Mouse (Mus musculus) heart, embryonic 12.5 days (tissue): Measurements from ENCODE around the gene Cdiptos. TPM values are rescaled to one million over a fixed set of nuclear protein-coding genes. Genes with fewer than 3 reads are reported as not detected.

Experiments
- ATAC-seq: fragments of 200-750 bp; cut with Nextera tagmentation; 2 replicates; pipeline ENCODE4 v1.8.0; 2017; ENCODE audit warnings: moderate TSS enrichment, moderate library complexity; ENCODE audit not compliant: insufficient number of reproducible peaks, low FRiP score
- H3K27ac ChIP-seq: fragments of 300-500 bp; sonication (generic); 2 replicates; pipeline ENCODE4 v1.5.1; 2016; ENCODE audit warnings: mild to moderate bottlenecking, moderate library complexity; ENCODE audit not compliant: poor library complexity, severe bottlenecking
- H3K27me3 ChIP-seq: fragments of 300-500 bp; sonication (generic); replicated peaks from 2 replicates; pipeline ENCODE4 v1.6.1; 2016; ENCODE audit warnings: mild to moderate bottlenecking, moderate library complexity
- H3K36me3 ChIP-seq: fragments of 300-500 bp; sonication (generic); 2 replicates; pipeline ENCODE4 v1.6.1; 2016; ENCODE audit warnings: mild to moderate bottlenecking, moderate library complexity
- H3K4me1 ChIP-seq: fragments of 300-500 bp; sonication (generic); replicated peaks from 2 replicates; pipeline ENCODE4 v1.6.1; 2016; ENCODE audit warnings: mild to moderate bottlenecking
- H3K4me2 ChIP-seq: fragments of 300-500 bp; sonication (generic); 2 replicates; pipeline ENCODE4 v1.6.1; 2016; ENCODE audit warnings: mild to moderate bottlenecking, moderate library complexity
- H3K4me3 ChIP-seq: fragments of 300-500 bp; sonication (generic); 2 replicates; pipeline ENCODE4 v1.5.1; 2016; ENCODE audit warnings: mild to moderate bottlenecking
- H3K9ac ChIP-seq: fragments of 300-500 bp; sonication (generic); 2 replicates; pipeline ENCODE4 v1.6.1; 2016; ENCODE audit warnings: mild to moderate bottlenecking, moderate library complexity
- H3K9me3 ChIP-seq: fragments of 300-500 bp; sonication (generic); replicated peaks from 2 replicates; pipeline ENCODE4 v1.6.1; 2016; ENCODE audit warnings: mild to moderate bottlenecking, moderate library complexity
- WGBS: fragments of 180-500 bp; shearing (Covaris S2); methylation state at CpG from one replicate; pipeline ENCODE4 v1.1.7; 2016; 5-methylcytosine and 5-hydroxymethylcytosine counted together
- polyA plus RNA-seq: library from polyadenylated mRNA; unstranded; fragments of >200 nt; fragmentation: Nextera tagmentation; extraction: Ambion mirVana; gene quantifications from 2 replicates; pipeline ENCODE4 v1.2.1, GENCODE M21; 2016

Gene Cdiptos
- polyA plus RNA-seq, 1 experiment from 2014 or later: 0.70 TPM

DNA sequence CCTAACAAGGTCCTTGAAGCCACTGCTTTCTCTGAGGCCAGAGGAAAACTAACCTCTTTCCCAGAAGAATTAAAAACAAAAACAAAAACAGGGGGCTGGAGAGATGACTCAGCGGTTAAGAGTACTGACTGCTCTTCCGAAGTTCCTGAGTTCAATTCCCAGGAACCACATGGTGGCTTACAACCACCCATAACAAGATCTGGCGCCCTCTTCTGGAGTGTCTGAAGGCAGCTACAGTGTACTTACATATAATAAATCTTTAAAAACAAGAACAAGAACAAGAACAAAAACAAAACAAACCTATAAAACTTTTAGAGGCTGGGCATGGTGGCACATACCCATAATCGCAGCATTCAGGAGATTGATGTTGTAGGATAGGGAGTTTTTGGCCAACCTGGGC is 20.6 kb upstream of the Cdiptos start:
- Histone ChIP-seq H3K9ac (no peak overlapping the region), H3K4me3 (no peak overlapping the region), H3K4me2 (no peak overlapping the region), H3K27me3 (no peaks in the 10 kb centered on the region), H3K27ac (no peak overlapping the region), H3K36me3 (peaks cover 12% of the 10 kb centered on the region), H3K4me1 (no peaks in the 10 kb centered on the region), H3K9me3 (0 out of 2 replicates have a peak, but pooled peaks cover 4% of the 10 kb centered on the region)
- no peak for ATAC-seq
- WGBS: 77% methylated on average over 4 of the region's 4 CpGs

DNA sequence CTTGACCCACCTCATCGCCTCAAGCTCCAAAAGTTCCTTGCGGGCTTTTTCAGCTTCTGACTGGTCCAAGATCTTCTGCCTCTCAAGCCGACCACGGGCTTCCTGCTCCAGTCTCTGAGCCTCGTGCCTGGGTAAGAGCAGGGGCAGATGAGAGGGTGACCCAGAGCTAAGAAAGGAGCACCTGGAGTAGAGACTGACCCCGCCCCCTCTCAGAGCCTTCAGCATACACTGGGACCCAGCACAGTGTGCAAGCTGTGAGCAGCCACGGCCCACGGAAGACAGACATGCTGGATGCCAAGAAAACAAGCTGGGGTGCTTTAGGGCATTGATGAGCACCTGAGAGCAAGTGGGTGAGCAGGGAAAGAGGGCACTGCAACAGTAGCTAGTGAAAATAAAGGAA is 12.9 kb upstream of the Cdiptos start:
- H3K36me3 ChIP-seq: no peaks in the 10 kb centered on the region
- H3K27me3 ChIP-seq: 0 out of 2 replicates have a peak, but pooled peaks cover 4% of the 10 kb centered on the region
- no peak overlapping the region for H3K27ac ChIP-seq
- ATAC-seq: no peak
- H3K4me3 ChIP-seq: no peak overlapping the region
- no peaks in the 10 kb centered on the region for H3K9me3 ChIP-seq
- 70% methylated on average over 8 of the region's 8 CpGs for WGBS
- no peak overlapping the region for H3K4me2 ChIP-seq
- H3K9ac ChIP-seq: no peak overlapping the region
- H3K4me1 ChIP-seq: no peaks in the 10 kb centered on the region

DNA sequence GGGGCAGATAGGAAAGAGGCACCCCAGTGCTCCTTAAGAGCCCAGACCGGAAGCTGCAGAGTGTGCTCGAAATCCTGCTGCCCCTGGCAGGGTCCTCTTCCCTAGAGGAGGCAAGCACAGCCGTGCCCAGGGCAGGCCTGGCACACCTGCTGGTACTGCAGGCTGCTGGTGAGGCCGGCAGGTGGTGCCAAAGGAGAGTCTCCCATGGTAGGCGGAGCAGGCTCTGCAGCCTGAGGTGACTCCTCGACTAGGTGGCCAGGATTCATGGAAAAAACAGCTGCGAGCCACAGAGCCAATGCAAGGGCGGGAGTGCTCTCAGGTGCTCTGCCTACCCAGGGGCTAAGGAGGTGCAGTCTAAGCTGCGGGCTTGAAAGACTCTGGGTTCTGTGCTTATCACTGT is 10.4 kb upstream of the Cdiptos start:
- no peak overlapping the region for H3K27ac ChIP-seq
- no peak; the same call in 1 of the 2 replicates for ATAC-seq
- no peaks in the 10 kb centered on the region for H3K9me3 ChIP-seq
- H3K4me3 ChIP-seq: no peak overlapping the region
- H3K4me2 ChIP-seq: no peak overlapping the region
- 0 out of 2 replicates have a peak, but pooled peaks cover 4% of the 10 kb centered on the region for H3K27me3 ChIP-seq
- H3K4me1 ChIP-seq: no peaks in the 10 kb centered on the region
- H3K9ac ChIP-seq: no peak overlapping the region
- 42% methylated on average over 9 of the region's 9 CpGs for WGBS
- peaks cover 2% of the 10 kb centered on the region; the same call in 1 of the 2 replicates for H3K36me3 ChIP-seq

DNA sequence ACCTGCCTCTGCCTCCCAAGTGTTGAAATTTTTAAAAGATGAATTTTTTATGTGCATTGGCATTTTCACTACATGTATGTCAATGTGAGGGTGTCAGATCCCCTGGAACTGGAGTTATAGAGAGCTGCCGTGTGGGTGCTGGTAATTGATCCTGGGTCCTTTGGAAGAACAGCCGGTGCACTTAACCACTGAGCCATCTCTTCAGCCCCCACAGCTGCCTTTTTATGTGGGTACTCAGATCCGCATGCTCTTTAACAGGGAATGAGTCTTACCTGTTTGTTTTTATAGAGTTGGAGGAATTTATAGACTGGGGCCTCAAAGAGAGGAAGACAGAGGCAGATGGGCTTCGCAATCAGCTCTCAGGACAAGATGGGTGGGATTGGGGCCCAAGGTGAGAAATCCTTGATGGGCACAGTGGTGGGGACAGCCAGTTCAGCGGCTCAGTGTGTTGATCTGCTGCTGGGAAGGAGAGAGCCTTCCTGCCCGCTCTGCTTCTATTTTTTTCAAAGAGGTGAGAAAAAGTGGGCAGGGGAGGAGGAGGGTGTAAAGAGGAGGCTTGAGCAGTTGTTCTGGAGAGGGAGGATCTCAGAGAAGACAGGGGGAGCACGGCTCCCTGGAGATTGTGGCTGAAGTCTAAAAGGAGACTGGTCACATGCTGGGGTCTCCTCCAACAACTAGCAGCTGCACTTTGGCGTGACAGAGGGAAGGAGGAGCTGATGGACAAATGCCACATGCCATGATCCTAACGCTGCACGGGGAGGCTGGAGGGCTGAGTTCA is 9.0 kb upstream of the Cdiptos start:
- no peak for ATAC-seq
- Histone ChIP-seq H3K27me3 (0 out of 2 replicates have a peak, but pooled peaks cover 4% of the 10 kb centered on the region), H3K27ac (no peak overlapping the region), H3K9me3 (no peaks in the 10 kb centered on the region), H3K36me3 (peaks cover 15% of the 10 kb centered on the region), H3K9ac (no peak overlapping the region), H3K4me1 (no peaks in the 10 kb centered on the region), H3K4me3 (no peak overlapping the region), H3K4me2 (no peak overlapping the region)
- WGBS: 36% methylated on average over 10 of the region's 10 CpGs

DNA sequence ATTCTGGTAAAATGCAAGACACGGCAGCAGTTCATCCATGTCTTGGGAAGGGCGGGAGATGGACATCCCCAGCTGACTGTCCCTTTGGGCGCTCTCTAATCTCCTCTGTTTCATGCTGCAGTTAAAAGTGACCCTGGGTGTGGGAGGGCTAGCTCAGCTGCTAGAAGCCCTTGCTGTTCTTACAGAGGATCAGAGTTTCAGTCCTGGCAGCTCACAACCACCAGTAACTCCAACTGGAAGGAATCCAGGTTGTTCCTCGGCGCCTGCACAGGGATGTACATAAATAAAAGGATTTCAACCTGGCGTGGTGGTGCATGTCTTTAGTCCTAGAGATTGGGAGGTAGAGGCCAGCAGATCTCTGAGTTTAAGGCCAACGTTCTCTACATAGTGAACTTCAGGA is 7.2 kb upstream of the Cdiptos start:
- no peaks in the 10 kb centered on the region for H3K9me3 ChIP-seq

DNA sequence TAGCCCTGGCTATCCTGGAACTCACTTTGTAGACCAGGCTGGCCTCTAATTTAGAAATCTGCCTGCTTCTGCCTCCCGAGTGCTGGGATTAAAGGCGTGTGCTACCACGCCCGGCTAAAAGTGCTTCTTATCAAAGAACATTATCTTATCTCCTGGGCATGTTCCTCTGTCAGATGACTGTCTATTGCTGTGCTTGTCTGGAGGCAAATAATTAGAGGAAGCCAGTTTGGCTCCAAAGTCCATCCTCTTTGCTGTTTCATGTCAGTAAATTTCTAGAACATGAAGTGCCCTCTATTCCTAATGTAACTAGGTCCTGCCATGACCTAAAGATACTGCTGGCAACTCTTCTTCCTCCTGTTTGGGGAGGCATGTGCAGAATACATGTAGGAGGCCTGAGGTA is 6.2 kb upstream of the Cdiptos start:
- H3K27ac ChIP-seq: no peak overlapping the region
- WGBS: 71% methylated on average over 4 of the region's 4 CpGs
- H3K9ac ChIP-seq: no peak overlapping the region
- H3K4me1 ChIP-seq: peaks cover 3% of the 10 kb centered on the region
- H3K27me3 ChIP-seq: 0 out of 2 replicates have a peak, but pooled peaks cover under 1% of the 10 kb centered on the region
- no peak for ATAC-seq
- H3K4me3 ChIP-seq: no peak overlapping the region
- no peaks in the 10 kb centered on the region for H3K9me3 ChIP-seq
- H3K4me2 ChIP-seq: no peak overlapping the region
- peaks cover 35% of the 10 kb centered on the region for H3K36me3 ChIP-seq

More for the DNA sequence above, 7.2 kb upstream of the Cdiptos start:
- Histone ChIP-seq H3K4me1 (no peaks in the 10 kb centered on the region), H3K4me3 (no peak overlapping the region), H3K27me3 (0 out of 2 replicates have a peak, but pooled peaks cover 4% of the 10 kb centered on the region), H3K4me2 (no peak overlapping the region), H3K36me3 (peaks cover 32% of the 10 kb centered on the region), H3K27ac (no peak overlapping the region), H3K9ac (no peak overlapping the region)
- no peak for ATAC-seq
- WGBS: 80% methylated on average over 7 of the region's 7 CpGs

DNA sequence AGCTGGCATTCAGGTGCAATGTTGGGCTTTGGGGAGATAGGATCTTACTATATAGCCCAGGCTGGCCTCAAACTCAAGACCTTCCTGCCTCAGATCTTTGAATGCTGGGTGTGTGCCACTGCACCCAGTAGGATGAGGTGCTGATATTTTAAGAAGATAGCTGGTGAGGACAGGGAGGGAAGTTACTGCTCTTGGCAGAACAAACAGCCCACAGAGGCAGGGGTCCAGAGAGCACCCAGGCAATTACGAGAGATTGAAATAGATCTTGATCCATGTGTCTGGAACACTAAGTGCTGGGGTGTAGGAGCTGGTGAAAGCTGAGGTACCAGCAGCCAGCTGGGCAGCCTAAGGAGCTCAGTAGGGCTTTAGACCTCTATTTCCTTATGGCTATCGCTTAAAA is 5.7 kb upstream of the Cdiptos start:
- H3K27ac ChIP-seq: no peak overlapping the region
- H3K4me2 ChIP-seq: no peak overlapping the region
- H3K36me3 ChIP-seq: peaks cover 35% of the 10 kb centered on the region
- no peak for ATAC-seq
- 73% methylated on average over 2 of the region's 2 CpGs for WGBS
- H3K4me3 ChIP-seq: no peak overlapping the region
- peaks cover 6% of the 10 kb centered on the region for H3K4me1 ChIP-seq
- no peaks in the 10 kb centered on the region for H3K9me3 ChIP-seq
- no peak overlapping the region for H3K9ac ChIP-seq
- H3K27me3 ChIP-seq: no peaks in the 10 kb centered on the region

DNA sequence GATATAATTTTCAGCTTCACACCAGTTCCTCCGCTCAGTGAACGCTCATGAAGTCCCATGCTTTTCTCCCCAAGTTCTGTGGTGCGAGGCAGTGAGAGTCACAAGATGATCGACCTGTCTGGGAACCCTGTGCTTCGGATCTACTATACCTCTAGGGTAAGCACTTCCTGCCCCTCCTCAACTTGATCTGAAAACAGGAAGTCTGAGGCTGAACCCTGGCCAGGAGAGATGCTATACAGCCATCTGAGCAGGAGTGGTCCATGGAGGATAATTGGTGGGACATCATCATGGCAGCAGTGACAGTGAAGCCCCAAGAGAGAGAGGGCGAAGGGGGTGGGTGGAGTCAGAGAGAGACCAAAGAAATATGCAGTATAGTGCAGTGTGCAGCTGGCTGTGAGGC is 2.9 kb upstream of the Cdiptos start:
- H3K4me2 ChIP-seq: no peak overlapping the region
- no peak overlapping the region for H3K9ac ChIP-seq
- no peak for ATAC-seq
- H3K4me3 ChIP-seq: no peak overlapping the region
- peaks cover 35% of the 10 kb centered on the region for H3K36me3 ChIP-seq
- no peak overlapping the region for H3K27ac ChIP-seq
- H3K4me1 ChIP-seq: peaks cover 10% of the 10 kb centered on the region
- 90% methylated on average over 6 of the region's 6 CpGs for WGBS
- no peaks in the 10 kb centered on the region for H3K27me3 ChIP-seq
- no peaks in the 10 kb centered on the region for H3K9me3 ChIP-seq

DNA sequence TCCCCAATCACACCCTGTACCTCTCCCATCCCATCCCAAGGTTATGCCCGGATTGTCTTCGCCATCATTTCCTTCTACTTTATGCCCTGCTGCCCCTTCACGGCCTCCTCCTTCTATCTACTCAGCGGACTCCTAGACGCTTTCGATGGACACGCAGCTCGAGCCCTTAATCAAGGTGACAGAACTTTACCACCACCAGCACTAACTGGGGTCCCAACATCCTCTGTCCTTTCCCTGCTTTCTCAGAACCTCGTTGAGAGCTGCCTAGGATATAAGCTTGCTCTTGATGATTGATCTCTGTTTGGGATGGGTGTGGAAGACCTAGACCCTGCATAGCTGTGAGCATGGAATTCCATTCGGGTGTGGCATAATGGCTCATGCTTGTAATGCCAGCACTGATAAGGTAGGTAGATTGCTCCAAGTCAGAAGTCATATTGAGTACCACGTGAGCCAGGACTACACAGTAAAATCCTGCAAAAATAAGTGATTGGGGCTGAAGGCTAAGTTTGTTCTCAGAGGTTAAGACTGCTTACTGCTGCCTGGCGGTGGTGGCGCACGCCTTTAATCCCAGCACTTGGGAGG is 1.1 kb upstream of the Cdiptos start:
- Histone ChIP-seq H3K4me1 (peaks cover 10% of the 10 kb centered on the region), H3K36me3 (peaks cover 35% of the 10 kb centered on the region), H3K27ac (peak overlapping the region; percentile 86), H3K4me3 (peak overlapping the region; percentile 85), H3K4me2 (peak overlapping the region; percentile 83), H3K9me3 (no peaks in the 10 kb centered on the region), H3K9ac (peak overlapping the region; percentile 93), H3K27me3 (no peaks in the 10 kb centered on the region)
- no peak for ATAC-seq
- 22% methylated on average over 14 of the region's 14 CpGs for WGBS

DNA sequence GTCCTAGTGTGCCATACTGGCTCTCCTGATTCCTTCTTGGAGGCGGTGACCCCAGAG is 177 bp downstream of the Cdiptos start, which contains the start of gene Cdipt:
Gene Cdipt, plus strand, starts transcription at position 22 of the 57 bp plus-strand sequence.
- Histone ChIP-seq H3K9me3 (no peaks in the 10 kb centered on the region), H3K4me2 (peak within 1 kb of the TSS; percentile 83), H3K27me3 (no peaks in the 10 kb centered on the region), H3K36me3 (peaks cover 28% of the 10 kb centered on the region), H3K27ac (peak within 1 kb of the TSS; percentile 86), H3K4me1 (peaks cover 10% of the 10 kb centered on the region), H3K4me3 (peak within 1 kb of the TSS; percentile 85), H3K9ac (peak within 1 kb of the TSS; percentile 93)
- 0% methylated on average over 1 of the region's 1 CpGs for WGBS
- ATAC-seq: no peak

DNA sequence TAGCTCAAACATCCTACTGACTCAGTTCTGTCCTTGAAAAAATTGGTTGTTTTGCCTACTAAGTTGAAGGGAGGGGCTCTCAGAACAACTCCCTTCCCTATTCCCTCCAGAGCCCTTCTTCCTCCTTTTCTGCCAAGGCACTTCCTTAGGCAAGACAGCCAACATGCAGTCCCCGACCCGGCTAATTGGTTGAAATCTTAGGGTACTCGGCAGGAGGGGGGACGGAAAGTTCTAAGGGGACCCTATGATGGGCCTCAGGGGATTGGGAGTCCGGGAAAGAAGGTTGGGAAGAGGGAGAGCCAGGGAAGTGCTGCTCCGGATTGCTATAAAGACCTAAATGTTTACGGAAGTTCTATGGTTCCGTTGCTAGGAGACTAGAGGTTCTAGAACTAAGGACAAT is 405 bp downstream of the Cdiptos start:
- 12% methylated on average over 8 of the region's 8 CpGs for WGBS
- Histone ChIP-seq H3K27ac (no peak overlapping the region), H3K9me3 (no peaks in the 10 kb centered on the region), H3K4me3 (peak overlapping the region; percentile 85), H3K4me1 (peaks cover 10% of the 10 kb centered on the region), H3K36me3 (peaks cover 27% of the 10 kb centered on the region), H3K4me2 (peak overlapping the region; percentile 83), H3K27me3 (no peaks in the 10 kb centered on the region), H3K9ac (peak overlapping the region; percentile 44; the same call in 1 of the 2 replicates)
- ATAC-seq: no peak

DNA sequence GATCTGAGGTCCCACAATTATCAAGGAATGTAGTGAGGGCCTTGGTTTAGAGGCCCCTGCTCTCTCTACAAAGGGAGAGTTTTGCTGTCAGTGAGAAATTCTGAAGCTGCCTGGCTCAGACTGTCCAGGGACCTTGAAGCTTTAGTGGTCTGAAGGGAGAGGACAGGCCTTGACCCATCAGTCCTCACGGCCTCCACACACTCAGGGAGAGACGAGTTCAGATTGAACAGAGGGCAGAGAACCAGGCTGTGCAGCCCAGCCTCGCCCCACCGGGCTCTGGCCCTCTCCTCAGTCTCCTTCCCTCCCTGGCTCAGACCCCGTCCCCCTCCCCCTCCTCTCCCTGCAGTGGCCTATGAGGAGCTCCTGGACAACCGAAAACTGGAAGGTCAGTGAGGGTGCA is 8.5 kb downstream of the Cdiptos start:
- no peak for ATAC-seq
- H3K9me3 ChIP-seq: no peaks in the 10 kb centered on the region
- WGBS: 56% methylated on average over 6 of the region's 6 CpGs
- H3K36me3 ChIP-seq: no peaks in the 10 kb centered on the region
- no peaks in the 10 kb centered on the region for H3K4me1 ChIP-seq
- H3K27me3 ChIP-seq: peaks cover 22% of the 10 kb centered on the region
- no peak overlapping the region for H3K4me2 ChIP-seq
- no peak overlapping the region for H3K27ac ChIP-seq
- no peak overlapping the region for H3K4me3 ChIP-seq
- H3K9ac ChIP-seq: no peak overlapping the region
